Mouse (Mus musculus): Measurements from ENCODE around the gene Atp10a. TPM values are rescaled to one million over a fixed set of nuclear protein-coding genes. Genes with fewer than 3 reads are reported as not detected.

The Atp10a gene
- polyA plus RNA-seq, 1 experiment from 2014 or later = 1.2 TPM

DNA sequence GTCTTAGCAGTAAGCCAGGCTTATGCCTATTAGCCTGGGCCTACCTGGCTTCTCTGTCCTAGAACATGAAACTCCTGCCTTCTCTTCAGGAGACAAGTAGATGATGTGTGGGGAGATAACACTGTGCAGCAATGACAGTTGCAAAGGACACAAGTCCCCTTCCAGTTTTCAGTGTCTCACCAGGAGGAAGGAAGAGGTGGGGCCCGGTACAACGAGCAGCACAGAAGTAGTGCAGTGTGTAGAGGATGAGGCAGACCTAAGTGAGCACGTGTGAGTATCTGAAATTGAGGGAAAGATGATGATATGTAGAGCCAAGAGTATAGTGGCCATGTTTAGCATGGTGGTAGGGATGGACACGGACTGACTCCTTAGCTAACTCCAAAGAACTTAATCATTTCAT is 86.0 kb downstream of the Atp10a start:
- no peaks in the 10 kb centered on the region for H3K9me3 ChIP-seq
- no peak for ATAC-seq (ENCODE audit: extremely low read depth, insufficient number of reproducible peaks, low FRiP score, low TSS enrichment)
- no peak overlapping the region for H3K4me2 ChIP-seq
- H3K36me3 ChIP-seq = no peaks in the 10 kb centered on the region
- H3K27me3 ChIP-seq (replicated peaks) = no peaks in the 10 kb centered on the region
- H3K9ac ChIP-seq = no peak overlapping the region
- peaks cover 18% of the 10 kb centered on the region; the same call in 1 of the 2 replicates for H3K4me1 ChIP-seq
- H3K27ac ChIP-seq (replicated peaks) = no peak overlapping the region
- 70% methylated on average over 4 of the region's 4 CpGs for WGBS
- H3K4me3 ChIP-seq = no peak overlapping the region

DNA sequence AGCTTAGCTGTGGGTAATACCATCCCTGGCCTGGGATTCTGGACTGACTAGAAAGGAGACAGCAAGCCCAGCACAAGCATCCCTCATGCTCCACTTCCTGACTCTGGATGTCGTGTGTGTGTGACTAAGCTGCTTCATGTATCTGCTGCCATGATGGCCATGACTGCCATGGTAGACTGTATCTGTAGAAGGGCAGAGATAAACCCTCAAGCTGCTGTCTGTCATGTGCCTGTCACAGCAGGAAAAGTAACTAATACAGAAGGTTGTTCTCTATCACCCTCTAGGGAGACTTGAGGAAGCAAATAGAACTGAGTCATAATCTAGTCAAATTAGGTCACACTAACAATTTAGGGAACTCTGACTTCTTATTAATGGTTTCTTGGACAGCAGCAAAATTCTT is 86.7 kb downstream of the Atp10a start:
- H3K36me3 ChIP-seq = no peaks in the 10 kb centered on the region
- H3K4me3 ChIP-seq = no peak overlapping the region
- WGBS = 34% methylated on average over 1 of the region's 1 CpGs
- H3K9me3 ChIP-seq = no peaks in the 10 kb centered on the region
- H3K4me2 ChIP-seq = no peak overlapping the region
- ATAC-seq (ENCODE audit: extremely low read depth, insufficient number of reproducible peaks, low FRiP score, low TSS enrichment) = no peak
- H3K27ac ChIP-seq (replicated peaks) = no peak overlapping the region
- no peak overlapping the region for H3K9ac ChIP-seq
- H3K4me1 ChIP-seq = peaks cover 18% of the 10 kb centered on the region; the same call in 1 of the 2 replicates
- H3K27me3 ChIP-seq (replicated peaks) = no peaks in the 10 kb centered on the region

DNA sequence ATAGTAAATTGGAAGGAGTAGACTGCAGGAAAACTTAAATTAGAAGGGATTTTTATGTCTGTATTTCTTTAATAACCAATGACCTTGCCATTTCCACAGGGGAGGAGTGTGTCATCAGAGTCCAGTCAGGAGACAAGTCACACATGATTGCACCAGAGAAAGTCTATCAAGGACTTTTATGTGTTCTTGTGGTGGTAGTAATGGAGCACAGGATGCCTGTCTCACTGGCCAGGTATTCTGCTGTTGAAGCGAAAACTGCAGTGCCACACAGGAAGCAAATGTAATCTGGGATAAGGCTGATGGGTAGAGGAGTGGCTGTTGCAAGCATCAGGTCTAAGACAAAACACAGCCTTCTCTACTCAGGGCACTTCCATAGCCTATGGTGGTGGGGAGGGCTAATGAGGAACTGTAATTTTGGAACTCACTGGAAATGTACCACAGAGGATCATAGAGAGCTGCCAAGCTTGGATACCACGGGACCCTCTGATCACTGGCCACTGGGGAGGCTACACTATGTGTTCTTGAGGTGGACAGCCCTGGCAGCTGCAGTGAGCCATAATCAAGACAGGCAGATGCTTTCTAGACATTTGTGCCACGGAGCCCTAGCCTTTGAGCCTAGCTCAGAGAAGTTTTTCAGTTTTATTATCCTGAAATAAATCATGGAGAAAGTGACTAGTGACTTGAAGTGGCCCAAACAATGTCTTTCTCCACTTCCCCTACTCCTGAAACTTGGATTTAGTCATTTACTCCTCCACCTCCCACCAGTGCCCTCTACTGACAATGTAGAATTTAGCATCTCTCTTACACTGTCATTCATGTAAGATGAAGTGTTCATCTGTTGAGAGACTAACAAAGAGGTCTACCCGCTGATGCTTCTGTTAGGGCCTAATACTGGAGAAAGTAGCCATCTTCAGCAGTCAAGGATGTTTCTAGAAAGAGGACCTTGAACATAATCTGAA is 87.7 kb downstream of the Atp10a start:
- H3K4me2 ChIP-seq = no peak overlapping the region
- H3K27ac ChIP-seq (replicated peaks) = no peak overlapping the region
- no peak overlapping the region for H3K9ac ChIP-seq
- no peaks in the 10 kb centered on the region for H3K27me3 ChIP-seq (replicated peaks)
- no peaks in the 10 kb centered on the region for H3K36me3 ChIP-seq
- WGBS = 65% methylated on average over 4 of the region's 4 CpGs
- ATAC-seq (ENCODE audit: extremely low read depth, insufficient number of reproducible peaks, low FRiP score, low TSS enrichment) = no peak
- no peak overlapping the region for H3K4me3 ChIP-seq
- H3K9me3 ChIP-seq = no peaks in the 10 kb centered on the region
- peaks cover 18% of the 10 kb centered on the region; the same call in 1 of the 2 replicates for H3K4me1 ChIP-seq

DNA sequence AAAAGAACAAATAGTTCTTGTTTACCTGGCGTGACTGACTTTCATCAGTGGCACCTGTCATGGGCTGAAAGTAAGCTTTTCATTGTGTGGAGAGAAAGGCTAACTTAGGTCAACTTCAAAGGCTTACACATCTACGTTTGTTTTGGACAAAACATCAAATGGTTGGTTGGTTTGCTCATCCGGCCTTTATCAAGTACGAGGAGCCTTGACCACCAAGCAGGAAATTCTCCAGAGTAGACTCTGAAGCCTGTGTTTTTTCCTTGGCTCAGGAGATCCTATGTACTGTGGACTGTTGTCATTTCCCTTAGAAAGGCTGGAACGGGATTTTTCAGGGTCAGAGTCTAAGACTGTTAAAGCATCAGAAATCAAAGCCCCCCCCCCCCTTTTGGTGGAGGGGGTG is 90.9 kb downstream of the Atp10a start:
- peaks cover 23% of the 10 kb centered on the region; the same call in 1 of the 2 replicates for H3K4me1 ChIP-seq
- 43% methylated on average over 5 of the region's 5 CpGs for WGBS
- H3K27me3 ChIP-seq (replicated peaks) = no peaks in the 10 kb centered on the region
- no peaks in the 10 kb centered on the region for H3K36me3 ChIP-seq
- H3K4me2 ChIP-seq = no peak overlapping the region
- no peak overlapping the region for H3K9ac ChIP-seq
- no peaks in the 10 kb centered on the region for H3K9me3 ChIP-seq
- no peak for ATAC-seq (ENCODE audit: extremely low read depth, insufficient number of reproducible peaks, low FRiP score, low TSS enrichment)
- H3K27ac ChIP-seq (replicated peaks) = no peak overlapping the region
- H3K4me3 ChIP-seq = no peak overlapping the region

DNA sequence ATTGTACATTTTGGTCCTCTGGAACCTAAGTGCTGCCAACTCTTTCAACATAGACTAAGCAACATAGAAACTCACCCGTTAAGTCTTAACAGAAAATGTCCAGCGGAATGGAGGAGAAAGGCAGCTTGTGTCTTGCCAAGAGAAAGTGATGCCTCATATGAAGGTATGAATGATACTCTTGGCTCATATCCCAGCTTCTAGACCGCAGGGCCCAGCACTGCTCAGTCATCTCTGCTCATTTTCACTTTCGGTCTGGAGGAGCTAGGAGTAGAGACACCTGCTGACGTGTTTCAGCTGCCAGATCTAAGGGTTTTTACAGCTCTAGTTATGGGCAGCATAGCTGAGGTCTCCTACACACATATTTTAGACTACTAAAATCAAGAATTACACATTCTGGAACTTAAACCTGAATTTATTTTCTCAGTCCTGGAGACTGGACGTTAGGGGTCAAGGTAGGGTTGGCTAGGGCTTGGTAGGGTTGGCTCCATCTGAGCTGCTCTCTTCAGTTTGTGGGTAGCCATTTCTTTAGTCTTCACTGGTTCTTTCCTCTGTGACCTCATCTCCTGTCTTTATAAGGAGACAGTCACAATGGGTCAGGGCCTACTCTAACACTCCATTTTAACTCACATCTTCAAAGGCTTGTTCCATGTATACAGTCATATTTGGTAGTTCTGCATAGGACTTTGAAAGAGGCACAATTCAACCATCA is 94.1 kb downstream of the Atp10a start:
- 60% methylated on average over 6 of the region's 6 CpGs for WGBS
- H3K27ac ChIP-seq (replicated peaks) = no peak overlapping the region
- no peaks in the 10 kb centered on the region for H3K9me3 ChIP-seq
- H3K9ac ChIP-seq = no peak overlapping the region
- H3K4me1 ChIP-seq = peaks cover 33% of the 10 kb centered on the region
- H3K36me3 ChIP-seq = no peaks in the 10 kb centered on the region
- no peak for ATAC-seq (ENCODE audit: extremely low read depth, insufficient number of reproducible peaks, low FRiP score, low TSS enrichment)
- H3K4me2 ChIP-seq = no peak overlapping the region
- H3K4me3 ChIP-seq = no peak overlapping the region
- H3K27me3 ChIP-seq (replicated peaks) = no peaks in the 10 kb centered on the region

DNA sequence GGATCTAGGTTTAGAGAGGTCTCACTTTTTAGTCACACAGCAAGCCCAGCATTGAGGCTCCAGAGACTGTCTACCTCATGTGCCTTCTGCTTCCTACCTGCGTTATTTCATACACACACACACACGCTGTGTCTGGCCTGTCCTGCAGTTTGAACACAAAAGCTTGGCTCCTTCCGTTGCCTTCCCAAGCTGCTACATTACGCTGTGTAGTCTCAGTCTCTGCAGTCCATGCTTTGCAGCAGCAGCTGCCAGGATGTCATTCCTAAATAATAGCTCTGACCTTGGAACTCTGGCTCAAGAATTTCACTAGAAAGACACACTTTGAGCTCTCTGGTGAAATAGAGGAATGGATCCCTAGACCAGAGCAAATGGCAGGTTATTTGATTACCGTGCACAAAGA is 96.1 kb downstream of the Atp10a start:
- no peak overlapping the region for H3K4me3 ChIP-seq
- H3K27me3 ChIP-seq (replicated peaks) = no peaks in the 10 kb centered on the region
- no peaks in the 10 kb centered on the region for H3K36me3 ChIP-seq
- WGBS = 65% methylated on average over 5 of the region's 5 CpGs
- no peak overlapping the region for H3K27ac ChIP-seq (replicated peaks)
- peaks cover 22% of the 10 kb centered on the region for H3K4me1 ChIP-seq
- no peak for ATAC-seq (ENCODE audit: extremely low read depth, insufficient number of reproducible peaks, low FRiP score, low TSS enrichment)
- H3K4me2 ChIP-seq = no peak overlapping the region
- H3K9ac ChIP-seq = no peak overlapping the region
- H3K9me3 ChIP-seq = no peaks in the 10 kb centered on the region

DNA sequence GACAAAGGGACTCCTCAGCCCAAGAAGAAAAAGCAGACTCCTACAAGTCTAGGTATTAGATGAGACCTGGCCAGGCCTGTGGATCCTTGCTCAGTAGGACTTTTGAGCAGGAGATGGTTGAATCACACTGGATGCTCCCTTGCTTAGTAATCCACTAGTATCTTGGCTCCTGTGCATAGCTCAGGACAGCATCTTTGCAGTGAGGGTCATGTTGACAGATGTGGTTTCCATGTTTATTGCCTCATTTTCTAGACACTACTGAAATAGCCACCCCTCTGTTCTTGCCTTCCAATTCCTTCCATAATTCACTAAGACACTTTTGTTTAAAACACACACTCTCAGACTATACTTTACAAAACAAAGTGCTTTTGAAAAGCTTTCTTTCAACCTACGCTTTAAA is 98.1 kb downstream of the Atp10a start:
- Histone ChIP-seq H3K36me3 (no peaks in the 10 kb centered on the region), H3K4me2 (no peak overlapping the region), H3K27ac (replicated peaks) (no peak overlapping the region), H3K9me3 (no peaks in the 10 kb centered on the region), H3K27me3 (replicated peaks) (no peaks in the 10 kb centered on the region), H3K4me1 (peaks cover 29% of the 10 kb centered on the region), H3K4me3 (no peak overlapping the region), H3K9ac (no peak overlapping the region)
- no peak for ATAC-seq (ENCODE audit: extremely low read depth, insufficient number of reproducible peaks, low FRiP score, low TSS enrichment)
- 74% methylated on average over 1 of the region's 1 CpGs for WGBS

DNA sequence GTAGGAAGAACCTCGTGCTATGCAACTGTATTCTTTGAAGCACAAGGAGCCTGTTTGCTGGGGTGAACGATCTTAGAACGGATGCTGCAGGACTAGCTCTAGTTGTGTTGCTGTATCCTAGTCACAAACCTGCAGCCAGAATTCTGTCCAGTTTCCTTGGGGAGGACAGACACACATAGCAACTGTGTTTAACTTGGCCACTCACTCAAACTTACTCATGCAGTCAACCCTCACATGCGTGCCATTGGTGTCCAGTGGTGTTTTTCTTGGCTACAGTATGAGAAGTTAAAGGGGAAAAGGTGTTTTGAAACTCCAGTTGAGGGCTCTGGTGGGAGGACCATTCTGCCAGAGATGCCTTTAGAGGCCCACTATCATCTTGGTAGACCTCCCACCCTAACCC is 98.6 kb downstream of the Atp10a start:
- no peaks in the 10 kb centered on the region for H3K9me3 ChIP-seq
- H3K27ac ChIP-seq (replicated peaks) = no peak overlapping the region
- no peaks in the 10 kb centered on the region for H3K27me3 ChIP-seq (replicated peaks)
- H3K4me3 ChIP-seq = no peak overlapping the region
- no peak overlapping the region for H3K9ac ChIP-seq
- 71% methylated on average over 4 of the region's 4 CpGs for WGBS
- no peak for ATAC-seq (ENCODE audit: extremely low read depth, insufficient number of reproducible peaks, low FRiP score, low TSS enrichment)
- H3K36me3 ChIP-seq = no peaks in the 10 kb centered on the region
- H3K4me1 ChIP-seq = peaks cover 29% of the 10 kb centered on the region
- no peak overlapping the region for H3K4me2 ChIP-seq

DNA sequence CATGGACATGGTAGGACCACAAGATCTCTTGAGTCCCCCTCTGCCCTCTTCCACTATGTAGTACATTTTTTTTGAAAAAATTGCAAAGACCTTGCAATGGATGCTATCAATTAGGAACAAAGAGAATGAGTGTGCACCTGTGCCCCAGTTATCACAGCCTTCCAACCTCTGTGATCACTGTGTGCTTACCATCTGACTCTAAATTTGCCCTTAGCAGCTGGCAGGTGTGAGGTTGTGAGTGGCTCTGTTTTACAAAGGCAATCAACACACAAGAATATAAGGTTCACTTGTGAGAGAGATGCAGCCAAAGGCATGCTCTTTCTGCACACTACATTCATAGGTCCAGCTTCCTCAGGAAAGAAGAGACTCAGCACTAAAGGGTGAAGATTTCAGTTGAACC is 99.1 kb downstream of the Atp10a start:
- H3K36me3 ChIP-seq = no peaks in the 10 kb centered on the region
- H3K9me3 ChIP-seq = no peaks in the 10 kb centered on the region
- H3K9ac ChIP-seq = no peak overlapping the region
- no peak for ATAC-seq (ENCODE audit: extremely low read depth, insufficient number of reproducible peaks, low FRiP score, low TSS enrichment)
- no peak overlapping the region for H3K4me3 ChIP-seq
- H3K27ac ChIP-seq (replicated peaks) = no peak overlapping the region
- no peaks in the 10 kb centered on the region for H3K27me3 ChIP-seq (replicated peaks)
- H3K4me1 ChIP-seq = peaks cover 29% of the 10 kb centered on the region
- no peak overlapping the region for H3K4me2 ChIP-seq

DNA sequence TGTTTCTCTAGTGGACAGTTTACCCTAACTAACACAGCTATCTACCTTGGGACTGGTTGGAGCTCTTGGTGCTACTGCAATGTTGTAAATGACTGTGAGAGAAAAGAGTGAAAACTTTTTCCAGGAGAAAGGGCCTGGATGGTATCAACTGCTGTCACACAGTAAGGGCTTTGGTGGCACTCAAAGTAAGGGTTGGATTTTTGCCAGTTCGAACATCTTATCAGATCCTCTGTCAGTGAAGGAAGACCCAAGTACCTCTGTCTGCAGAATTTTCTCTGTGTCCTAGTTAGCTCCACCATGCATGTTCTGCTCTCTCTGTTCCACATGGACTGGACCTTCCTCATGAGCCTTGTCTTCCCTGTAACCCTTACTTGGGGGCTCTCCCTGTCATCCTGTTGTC is 99.9 kb downstream of the Atp10a start:
- Histone ChIP-seq H3K4me1 (peaks cover 29% of the 10 kb centered on the region), H3K4me3 (no peak overlapping the region), H3K27ac (replicated peaks) (no peak overlapping the region), H3K36me3 (no peaks in the 10 kb centered on the region), H3K4me2 (no peak overlapping the region), H3K9ac (no peak overlapping the region), H3K9me3 (no peaks in the 10 kb centered on the region), H3K27me3 (replicated peaks) (no peaks in the 10 kb centered on the region)
- no peak for ATAC-seq (ENCODE audit: extremely low read depth, insufficient number of reproducible peaks, low FRiP score, low TSS enrichment)
- WGBS = 23% methylated on average over 1 of the region's 1 CpGs

DNA sequence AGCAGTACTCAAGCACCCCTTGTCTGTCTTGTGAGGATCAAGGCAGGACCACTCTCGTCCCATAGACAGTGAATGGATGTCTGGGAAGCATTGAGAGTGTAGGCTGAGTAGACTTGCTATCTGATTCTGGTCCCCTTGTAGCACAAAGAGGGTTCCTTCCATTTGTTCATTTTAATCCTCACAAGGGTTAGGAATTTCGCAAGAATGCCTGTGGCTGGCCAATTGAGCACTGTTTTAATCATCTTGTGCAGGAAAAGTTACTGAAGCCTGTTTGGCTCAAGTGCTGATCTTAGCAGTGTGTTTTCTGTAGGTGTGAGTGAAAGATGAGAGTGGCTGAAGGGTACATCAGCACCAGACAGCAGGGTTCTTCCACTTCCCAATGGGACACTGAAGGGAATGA is 101.4 kb downstream of the Atp10a start:
- peaks cover 19% of the 10 kb centered on the region for H3K4me1 ChIP-seq
- no peak overlapping the region for H3K9ac ChIP-seq
- H3K4me2 ChIP-seq = no peak overlapping the region
- no peak for ATAC-seq (ENCODE audit: extremely low read depth, insufficient number of reproducible peaks, low FRiP score, low TSS enrichment)
- H3K4me3 ChIP-seq = no peak overlapping the region
- no peaks in the 10 kb centered on the region for H3K36me3 ChIP-seq
- H3K27me3 ChIP-seq (replicated peaks) = no peaks in the 10 kb centered on the region
- WGBS = 73% methylated on average over 2 of the region's 2 CpGs
- H3K9me3 ChIP-seq = no peaks in the 10 kb centered on the region
- no peak overlapping the region for H3K27ac ChIP-seq (replicated peaks)
